Mouse (Mus musculus): ENCODE data around the gene Rab6a. TPM values are rescaled to one million over a fixed set of nuclear protein-coding genes. Genes with fewer than 3 reads are reported as not detected.

The Rab6a gene
- polyA plus RNA-seq, 1 experiment from 2014 or later, result 207 TPM

- Histone ChIP-seq H3K27me3 (no peaks in the 10 kb centered on the region), H3K27ac (replicated peaks) (no peak overlapping the region), H3K9me3 (no peaks in the 10 kb centered on the region), H3K4me3 (no peak overlapping the region), H3K9ac (replicated peaks) (no peak overlapping the region), H3K4me1 (0 out of 2 replicates have a peak, but pooled peaks cover 3% of the 10 kb centered on the region), H3K36me3 (no peaks in the 10 kb centered on the region), H3K4me2 (replicated peaks) (no peak overlapping the region)
- ATAC-seq (replicated peaks), result peak; percentile 75; the same call in 1 of the 2 replicates
- 40% methylated on average over 13 of the region's 13 CpGs for WGBS
Observed at GRCm38 (mm10) chr7:100685061-100686030, 78.1 kb downstream of the Rab6a start.

- H3K4me3 ChIP-seq, result no peak overlapping the region
- H3K9me3 ChIP-seq, result no peaks in the 10 kb centered on the region
- no peaks in the 10 kb centered on the region for H3K27me3 ChIP-seq
- no peak overlapping the region for H3K9ac ChIP-seq (replicated peaks)
- no peak overlapping the region for H3K4me2 ChIP-seq (replicated peaks)
- no peaks in the 10 kb centered on the region for H3K4me1 ChIP-seq
- no peak for ATAC-seq (replicated peaks)
- no peak overlapping the region for H3K27ac ChIP-seq (replicated peaks)
- WGBS, result 83% methylated on average over 7 of the region's 7 CpGs
- H3K36me3 ChIP-seq, result no peaks in the 10 kb centered on the region
Observed at GRCm38 (mm10) chr7:100688471-100688870, 81.3 kb downstream of the Rab6a start.

Other genes with a start within 250 kb of the Rab6a start
- 28.8 and 29.7 TPM in 2 replicates for gene C2cd3, start 235.2 kb upstream of the Rab6a start, polyA plus RNA-seq (2015; fragmentation: Nextera tagmentation; extraction: Ambion mirVana)
- 145 and 155 TPM in 2 replicates for gene Ppme1, start 235.1 kb upstream of the Rab6a start, polyA plus RNA-seq (2015; fragmentation: Nextera tagmentation; extraction: Ambion mirVana)
- not detected in 2 replicates for gene Ucp3, start 134.4 kb upstream of the Rab6a start, polyA plus RNA-seq (2015; fragmentation: Nextera tagmentation; extraction: Ambion mirVana)
- 47.4 and 48.4 TPM in 2 replicates for gene Ucp2, start 114.1 kb upstream of the Rab6a start, polyA plus RNA-seq (2015; fragmentation: Nextera tagmentation; extraction: Ambion mirVana)
- gene Dnajb13, start 92.5 kb upstream of the Rab6a start, polyA plus RNA-seq (2015; fragmentation: Nextera tagmentation; extraction: Ambion mirVana), result 2.6 and 4.9 TPM in 2 replicates
- 14.1 and 14.9 TPM in 2 replicates for gene Coa4, start 70.3 kb upstream of the Rab6a start, polyA plus RNA-seq (2015; fragmentation: Nextera tagmentation; extraction: Ambion mirVana)
- 74.9 and 76.3 TPM in 2 replicates for gene Mrpl48, start 891 bp downstream of the Rab6a start, polyA plus RNA-seq (2015; fragmentation: Nextera tagmentation; extraction: Ambion mirVana)
- gene Plekhb1, start 55.0 kb downstream of the Rab6a start, polyA plus RNA-seq (2015; fragmentation: Nextera tagmentation; extraction: Ambion mirVana), result 4.7 and 6.8 TPM in 2 replicates
- 115 and 116 TPM in 2 replicates for gene Fam168a, start 99.2 kb downstream of the Rab6a start, polyA plus RNA-seq (2015; fragmentation: Nextera tagmentation; extraction: Ambion mirVana)